Mouse (Mus musculus): Measurements from ENCODE around the gene Kif22. TPM values are rescaled to one million over a fixed set of nuclear protein-coding genes. Genes with fewer than 3 reads are reported as not detected.

Gene Kif22
- polyA plus RNA-seq, 1 experiment from 2014 or later, result 142 TPM

GRCm38 (mm10) chr7:127011051-127011450 is 31.2 kb downstream of the Kif22 start:
- Histone ChIP-seq H3K9ac (ENCODE audit: low read depth, low read length) (no peak overlapping the region), H3K4me2 (replicated peaks; ENCODE audit: low read depth, low read length) (no peak overlapping the region), H3K27ac (ENCODE audit: low read depth, low read length) (no peak overlapping the region), H3K4me3 (ENCODE audit: low read depth, low read length) (no peak overlapping the region), H3K4me1 (replicated peaks; ENCODE audit: control insufficient read depth, insufficient read depth, low read length) (peaks cover 6% of the 10 kb centered on the region), H3K27me3 (ENCODE audit: control insufficient read depth, insufficient read depth, low read length) (no peaks in the 10 kb centered on the region), H3K9me3 (ENCODE audit: control insufficient read depth, low read length) (no peaks in the 10 kb centered on the region), H3K36me3 (ENCODE audit: control insufficient read depth, insufficient read depth, low read length) (0 out of 2 replicates have a peak, but pooled peaks cover 4% of the 10 kb centered on the region)
- WGBS, result 91% methylated on average over 2 of the region's 2 CpGs
- ATAC-seq (ENCODE audit: low FRiP score), result no peak
- DNase-seq (ENCODE audit: low spot score), result no peak

- DNase-seq (ENCODE audit: low spot score), result no peak
- H3K4me2 ChIP-seq (replicated peaks; ENCODE audit: low read depth, low read length), result no peak overlapping the region
- no peaks in the 10 kb centered on the region for H3K27me3 ChIP-seq (ENCODE audit: control insufficient read depth, insufficient read depth, low read length)
- H3K4me1 ChIP-seq (replicated peaks; ENCODE audit: control insufficient read depth, insufficient read depth, low read length), result no peaks in the 10 kb centered on the region
- no peak overlapping the region for H3K4me3 ChIP-seq (ENCODE audit: low read depth, low read length)
- no peaks in the 10 kb centered on the region for H3K9me3 ChIP-seq (ENCODE audit: control insufficient read depth, low read length)
- H3K27ac ChIP-seq (ENCODE audit: low read depth, low read length), result 0 out of 2 replicates have a peak overlapping the region, but pooled peaks have one; percentile 67
- ATAC-seq (ENCODE audit: low FRiP score), result no peak
- WGBS, result 87% methylated on average over 17 of the region's 17 CpGs
- H3K9ac ChIP-seq (ENCODE audit: low read depth, low read length), result no peak overlapping the region
- H3K36me3 ChIP-seq (ENCODE audit: control insufficient read depth, insufficient read depth, low read length), result 0 out of 2 replicates have a peak, but pooled peaks cover 4% of the 10 kb centered on the region
These were observed 32.8 kb downstream of the Kif22 start for GRCm38 (mm10) chr7:127009307-127010085.

GRCm38 (mm10) chr7:127008239-127009019 is 33.8 kb downstream of the Kif22 start:
- H3K4me2 ChIP-seq (replicated peaks; ENCODE audit: low read depth, low read length), result no peak overlapping the region
- DNase-seq (ENCODE audit: low spot score), result no peak

GRCm38 (mm10) chr7:127007313-127008024 is 34.8 kb downstream of the Kif22 start:
- Histone ChIP-seq H3K4me2 (replicated peaks; ENCODE audit: low read depth, low read length) (no peak overlapping the region), H3K27me3 (ENCODE audit: control insufficient read depth, insufficient read depth, low read length) (no peaks in the 10 kb centered on the region), H3K9ac (ENCODE audit: low read depth, low read length) (no peak overlapping the region), H3K27ac (ENCODE audit: low read depth, low read length) (no peak overlapping the region), H3K4me3 (ENCODE audit: low read depth, low read length) (no peak overlapping the region), H3K36me3 (ENCODE audit: control insufficient read depth, insufficient read depth, low read length) (no peaks in the 10 kb centered on the region), H3K4me1 (replicated peaks; ENCODE audit: control insufficient read depth, insufficient read depth, low read length) (no peaks in the 10 kb centered on the region), H3K9me3 (ENCODE audit: control insufficient read depth, low read length) (no peaks in the 10 kb centered on the region)
- WGBS, result 83% methylated on average over 6 of the region's 6 CpGs
- DNase-seq (ENCODE audit: low spot score), result no peak
- ATAC-seq (ENCODE audit: low FRiP score), result no peak

More at GRCm38 (mm10) chr7:127008239-127009019, 33.8 kb downstream of the Kif22 start:
- 70% methylated on average over 9 of the region's 9 CpGs for WGBS
- peak; percentile 56; the same call in 1 of the 2 replicates for ATAC-seq (ENCODE audit: low FRiP score)
- Histone ChIP-seq H3K4me3 (ENCODE audit: low read depth, low read length) (no peak overlapping the region), H3K9me3 (ENCODE audit: control insufficient read depth, low read length) (no peaks in the 10 kb centered on the region), H3K9ac (ENCODE audit: low read depth, low read length) (no peak overlapping the region), H3K36me3 (ENCODE audit: control insufficient read depth, insufficient read depth, low read length) (0 out of 2 replicates have a peak, but pooled peaks cover 2% of the 10 kb centered on the region), H3K4me1 (replicated peaks; ENCODE audit: control insufficient read depth, insufficient read depth, low read length) (no peaks in the 10 kb centered on the region), H3K27ac (ENCODE audit: low read depth, low read length) (peak overlapping the region; percentile 67), H3K27me3 (ENCODE audit: control insufficient read depth, insufficient read depth, low read length) (no peaks in the 10 kb centered on the region)

GRCm38 (mm10) chr7:127004122-127004875 is 38.0 kb downstream of the Kif22 start:
- WGBS, result 85% methylated on average over 4 of the region's 4 CpGs
- ATAC-seq (ENCODE audit: low FRiP score) (no peak), DNase-seq (ENCODE audit: low spot score) (no peak)
- no peaks in the 10 kb centered on the region for H3K4me1 ChIP-seq (replicated peaks; ENCODE audit: control insufficient read depth, insufficient read depth, low read length)
- no peak overlapping the region for H3K9ac ChIP-seq (ENCODE audit: low read depth, low read length)
- H3K9me3 ChIP-seq (ENCODE audit: control insufficient read depth, low read length), result no peaks in the 10 kb centered on the region
- no peaks in the 10 kb centered on the region for H3K27me3 ChIP-seq (ENCODE audit: control insufficient read depth, insufficient read depth, low read length)
- no peak overlapping the region for H3K4me2 ChIP-seq (replicated peaks; ENCODE audit: low read depth, low read length)
- no peak overlapping the region for H3K27ac ChIP-seq (ENCODE audit: low read depth, low read length)
- no peaks in the 10 kb centered on the region for H3K36me3 ChIP-seq (ENCODE audit: control insufficient read depth, insufficient read depth, low read length)
- no peak overlapping the region for H3K4me3 ChIP-seq (ENCODE audit: low read depth, low read length)

- ATAC-seq (ENCODE audit: low FRiP score) (no peak), DNase-seq (ENCODE audit: low spot score) (no peak)
- Histone ChIP-seq H3K4me2 (replicated peaks; ENCODE audit: low read depth, low read length) (no peak overlapping the region), H3K27me3 (ENCODE audit: control insufficient read depth, insufficient read depth, low read length) (no peaks in the 10 kb centered on the region), H3K4me1 (replicated peaks; ENCODE audit: control insufficient read depth, insufficient read depth, low read length) (no peaks in the 10 kb centered on the region), H3K4me3 (ENCODE audit: low read depth, low read length) (no peak overlapping the region), H3K9ac (ENCODE audit: low read depth, low read length) (no peak overlapping the region), H3K36me3 (ENCODE audit: control insufficient read depth, insufficient read depth, low read length) (no peaks in the 10 kb centered on the region), H3K9me3 (ENCODE audit: control insufficient read depth, low read length) (no peaks in the 10 kb centered on the region), H3K27ac (ENCODE audit: low read depth, low read length) (no peak overlapping the region)
- WGBS, result 95% methylated on average over 5 of the region's 5 CpGs
These were observed 38.7 kb downstream of the Kif22 start for GRCm38 (mm10) chr7:127003620-127004019.

- ATAC-seq (ENCODE audit: low FRiP score), result no peak
- 86% methylated on average over 10 of the region's 10 CpGs for WGBS
- Histone ChIP-seq H3K36me3 (ENCODE audit: control insufficient read depth, insufficient read depth, low read length) (no peaks in the 10 kb centered on the region), H3K27me3 (ENCODE audit: control insufficient read depth, insufficient read depth, low read length) (no peaks in the 10 kb centered on the region), H3K9ac (ENCODE audit: low read depth, low read length) (no peak overlapping the region), H3K9me3 (ENCODE audit: control insufficient read depth, low read length) (no peaks in the 10 kb centered on the region), H3K4me3 (ENCODE audit: low read depth, low read length) (no peak overlapping the region), H3K4me2 (replicated peaks; ENCODE audit: low read depth, low read length) (no peak overlapping the region), H3K27ac (ENCODE audit: low read depth, low read length) (no peak overlapping the region), H3K4me1 (replicated peaks; ENCODE audit: control insufficient read depth, insufficient read depth, low read length) (no peaks in the 10 kb centered on the region)
- no peak for DNase-seq (ENCODE audit: low spot score)
These were observed 42.7 kb downstream of the Kif22 start for GRCm38 (mm10) chr7:126999568-126999967.

GRCm38 (mm10) chr7:126996449-126996848 is 45.8 kb downstream of the Kif22 start:
- H3K9me3 ChIP-seq (ENCODE audit: control insufficient read depth, low read length), result no peaks in the 10 kb centered on the region
- no peaks in the 10 kb centered on the region for H3K4me1 ChIP-seq (replicated peaks; ENCODE audit: control insufficient read depth, insufficient read depth, low read length)
- no peaks in the 10 kb centered on the region for H3K27me3 ChIP-seq (ENCODE audit: control insufficient read depth, insufficient read depth, low read length)
- no peak for ATAC-seq (ENCODE audit: low FRiP score)
- no peak overlapping the region for H3K9ac ChIP-seq (ENCODE audit: low read depth, low read length)
- no peak overlapping the region for H3K4me2 ChIP-seq (replicated peaks; ENCODE audit: low read depth, low read length)
- DNase-seq (ENCODE audit: low spot score), result no peak
- 84% methylated on average over 4 of the region's 4 CpGs for WGBS
- no peak overlapping the region for H3K27ac ChIP-seq (ENCODE audit: low read depth, low read length)
- H3K36me3 ChIP-seq (ENCODE audit: control insufficient read depth, insufficient read depth, low read length), result no peaks in the 10 kb centered on the region
- H3K4me3 ChIP-seq (ENCODE audit: low read depth, low read length), result no peak overlapping the region

All from hindbrain, embryonic 11.5 days (tissue).